Mouse (Mus musculus) cortical plate, adult 2 months (tissue): ENCODE measurements around the gene Trpm5.

ENCODE experiments used
- CTCF ChIP-seq: fragments of 200-500 bp; IDR thresholded peaks from 2 replicates; pipeline ENCODE4 v1.5.1; 2011; ENCODE audit warnings: mild to moderate bottlenecking, control low read depth, low read length; ENCODE audit not compliant: insufficient read depth; ENCODE audit errors: extremely low read depth
- POLR2A ChIP-seq: fragments of 200-500 bp; IDR thresholded peaks from 2 replicates; pipeline ENCODE4 v1.6.1; 2011; ENCODE audit warnings: mild to moderate bottlenecking, low read length, control low read depth; ENCODE audit not compliant: insufficient read depth; ENCODE audit errors: extremely low read depth

DNA sequence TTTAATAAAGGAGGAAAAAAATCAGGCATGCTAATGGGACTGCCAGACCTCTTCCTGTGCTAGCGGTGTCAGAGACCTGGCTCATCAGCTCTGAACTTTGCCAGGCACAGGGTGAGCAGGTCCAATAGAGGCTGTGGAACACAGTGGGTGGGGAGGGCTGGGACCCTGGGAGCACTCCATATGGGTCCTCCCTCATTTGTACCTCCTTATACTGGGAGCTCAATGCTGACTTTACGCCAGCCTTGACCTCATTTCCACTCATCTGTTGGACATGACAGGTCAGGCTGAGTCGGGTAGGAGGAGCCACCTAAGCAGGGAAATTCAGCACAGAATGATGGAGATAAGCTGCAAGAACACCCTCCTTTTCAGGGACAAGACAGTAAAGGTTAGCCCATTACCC is 26.5 kb downstream of the Trpm5 start:
- TF ChIP-seq POLR2A (no peak), CTCF (no peak)
